Mouse (Mus musculus) myocyte (in vitro differentiated cells): ENCODE data around the gene Mapk8ip3. TPM values are rescaled to one million over a fixed set of nuclear protein-coding genes. Genes with fewer than 3 reads are reported as not detected.

Experiments
- H3K27me3 ChIP-seq: one replicate; pipeline ENCODE4 v1.6.1; 2011; ENCODE audit not compliant: control insufficient read depth, insufficient read depth, insufficient read length
- H3K36me3 ChIP-seq: one replicate; pipeline ENCODE4 v1.6.1; 2011; ENCODE audit not compliant: control insufficient read depth, insufficient read depth
- H3K4me2 ChIP-seq: one replicate; pipeline ENCODE4 v1.6.1; 2011; ENCODE audit warnings: low read depth, control low read depth
- H3K4me3 ChIP-seq: one replicate; pipeline ENCODE4 v1.5.1; 2011; ENCODE audit warnings: mild to moderate bottlenecking, control low read depth, moderate library complexity
- H3K79me2 ChIP-seq: one replicate; pipeline ENCODE4 v1.6.1; 2011; ENCODE audit not compliant: control insufficient read depth, insufficient read depth
- H3ac ChIP-seq: one replicate; pipeline ENCODE4 v1.6.1; 2011; ENCODE audit not compliant: control insufficient read depth, insufficient read length
- CEBPB ChIP-seq: IDR thresholded peaks from 2 replicates; pipeline ENCODE4 v1.6.1; 2011; ENCODE audit warnings: mild to moderate bottlenecking, moderate library complexity; ENCODE audit not compliant: poor library complexity, insufficient read depth, severe bottlenecking
- E2F4 ChIP-seq: IDR thresholded peaks from one replicate; pipeline ENCODE4 v1.6.1; 2011; ENCODE audit warnings: mild to moderate bottlenecking, control low read depth, moderate library complexity; ENCODE audit not compliant: insufficient read depth
- MAX ChIP-seq: IDR thresholded peaks from one replicate; pipeline ENCODE4 v1.6.1; 2011; ENCODE audit warnings: low read depth, mild to moderate bottlenecking, control low read depth
- MYOD1 ChIP-seq, 3 experiments: IDR thresholded peaks; one replicate each; pipeline ENCODE4 v1.6.1; 2011; ENCODE audit warnings: control low read depth in 2 of 3, low read depth in 2 of 3, mild to moderate bottlenecking in 2 of 3, moderate library complexity in 1 of 3; ENCODE audit not compliant: insufficient read length in 2 of 3, control insufficient read depth in 1 of 3
- MYOG ChIP-seq, 3 experiments: IDR thresholded peaks; one replicate each; pipeline ENCODE4 v1.6.1; 2011; ENCODE audit warnings: control low read depth in 2 of 3, low read depth in 2 of 3, mild to moderate bottlenecking in 2 of 3; ENCODE audit not compliant: insufficient read length in 2 of 3, control insufficient read depth in 1 of 3, insufficient read depth in 1 of 3
- POLR2A ChIP-seq: IDR thresholded peaks from one replicate; pipeline ENCODE4 v1.6.1; 2011; ENCODE audit warnings: low read depth, mild to moderate bottlenecking, control low read depth, moderate library complexity; ENCODE audit not compliant: insufficient read length
- POLR2AphosphoS2 ChIP-seq: IDR thresholded peaks from one replicate; pipeline ENCODE4 v1.6.1; 2011; ENCODE audit warnings: low read depth, control low read depth; ENCODE audit not compliant: insufficient read length
- REST ChIP-seq: IDR thresholded peaks from one replicate; pipeline ENCODE4 v1.6.1; 2011; ENCODE audit warnings: mild to moderate bottlenecking, control low read depth, moderate library complexity; ENCODE audit not compliant: insufficient read depth, insufficient read length
- SRF ChIP-seq: IDR thresholded peaks from one replicate; pipeline ENCODE4 v1.6.1; 2011; ENCODE audit warnings: low read depth; ENCODE audit not compliant: control insufficient read depth, insufficient read length
- TCF12 ChIP-seq: IDR thresholded peaks from one replicate; pipeline ENCODE4 v1.6.1; 2011; ENCODE audit warnings: mild to moderate bottlenecking, control low read depth; ENCODE audit not compliant: poor library complexity, insufficient read depth, severe bottlenecking
- TCF3 ChIP-seq: IDR thresholded peaks from one replicate; pipeline ENCODE4 v1.6.1; 2011; ENCODE audit warnings: low read depth, control low read depth; ENCODE audit not compliant: insufficient read length
- USF1 ChIP-seq: IDR thresholded peaks from one replicate; pipeline ENCODE4 v1.6.1; 2011; ENCODE audit warnings: low read depth, mild to moderate bottlenecking, control low read depth, moderate library complexity
- polyA plus RNA-seq: library from polyadenylated mRNA; unstranded; fragments of >200 nt; fragmentation: generic; extraction: Trizol; gene quantifications from one replicate; pipeline ENCODE4 v1.2.1, GENCODE M21; 2012; ENCODE audit warnings: missing spikeins

Gene Mapk8ip3
- polyA plus RNA-seq, 1 experiment, result 47.6 TPM

GRCm38 (mm10) chr17:24896993-24897269 is 39.8 kb downstream of the Mapk8ip3 start:
- TF ChIP-seq POLR2AphosphoS2 (peak; percentile 90), MYOD1 (IDR thresholded peaks at IDR 0.05; ENCODE audit: control insufficient read depth in 1 of 3, insufficient read length in 2 of 3, low read depth in 2 of 3) (no peak), USF1 (no peak)
- Histone ChIP-seq H3ac (peak overlapping the region; percentile 82), H3K27me3 (no peaks in the 10 kb centered on the region), H3K79me2 (peaks cover 12% of the 10 kb centered on the region), H3K4me3 (peak overlapping the region; percentile 97), H3K4me2 (peak overlapping the region; percentile 99), H3K36me3 (peaks cover 11% of the 10 kb centered on the region)

GRCm38 (mm10) chr17:24896241-24896992 is 40.4 kb downstream of the Mapk8ip3 start, which contains the start of gene Nme3:
Gene Nme3 (plus strand): TSS chr17:24896500.
- peaks cover 10% of the 10 kb centered on the region for H3K36me3 ChIP-seq
- H3K4me2 ChIP-seq, result peak within 1 kb of the TSS; percentile 99
- TF ChIP-seq POLR2AphosphoS2 (peak; percentile 58), MYOG (IDR thresholded peaks at IDR 0.05; ENCODE audit: control insufficient read depth in 1 of 3, insufficient read depth in 1 of 3, insufficient read length in 2 of 3, low read depth in 2 of 3) (peak in 2 of 3 experiments; percentile 18 to 45), MAX (no peak), MYOD1 (IDR thresholded peaks at IDR 0.05; ENCODE audit: control insufficient read depth in 1 of 3, insufficient read length in 2 of 3, low read depth in 2 of 3) (peak in 1 of 3 experiments; percentile 36), POLR2A (peak; percentile 41)
- peak within 1 kb of the TSS; percentile 82 for H3ac ChIP-seq
- peak within 1 kb of the TSS; percentile 97 for H3K4me3 ChIP-seq
- peaks cover 12% of the 10 kb centered on the region for H3K79me2 ChIP-seq
- no peaks in the 10 kb centered on the region for H3K27me3 ChIP-seq

- H3K36me3 ChIP-seq, result peaks cover 5% of the 10 kb centered on the region
- TF ChIP-seq TCF12 (no peak), CEBPB (no peak), REST (no peak), MYOD1 (IDR thresholded peaks at IDR 0.05; ENCODE audit: control insufficient read depth in 1 of 3, insufficient read length in 2 of 3, low read depth in 2 of 3) (no peak), POLR2AphosphoS2 (no peak), MAX (no peak), POLR2A (no peak), USF1 (no peak), E2F4 (no peak), SRF (no peak), MYOG (IDR thresholded peaks at IDR 0.05; ENCODE audit: control insufficient read depth in 1 of 3, insufficient read depth in 1 of 3, insufficient read length in 2 of 3, low read depth in 2 of 3) (no peak), TCF3 (no peak)
- peak overlapping the region; percentile 99 for H3K4me2 ChIP-seq
- no peaks in the 10 kb centered on the region for H3K27me3 ChIP-seq
- H3K79me2 ChIP-seq, result peaks cover 12% of the 10 kb centered on the region
- H3ac ChIP-seq, result peak overlapping the region; percentile 82
- H3K4me3 ChIP-seq, result peak overlapping the region; percentile 97
Measured at GRCm38 (mm10) chr17:24895571-24896240, 41.1 kb downstream of the Mapk8ip3 start.

GRCm38 (mm10) chr17:24894995-24895547 is 41.7 kb downstream of the Mapk8ip3 start, which contains the start of the genes Eme2 and Mrps34:
Gene Eme2 (minus strand): TSS chr17:24895087.
Gene Mrps34 (plus strand): TSS chr17:24895116.
- Histone ChIP-seq H3K27me3 (no peaks in the 10 kb centered on the region), H3K4me3 (peak within 1 kb of the TSS; percentile 97), H3ac (peak within 1 kb of the TSS; percentile 82), H3K36me3 (peaks cover 5% of the 10 kb centered on the region), H3K4me2 (peak within 1 kb of the TSS; percentile 99), H3K79me2 (peaks cover 12% of the 10 kb centered on the region)
- TF ChIP-seq TCF3, result no peak
- no peak for TF ChIP-seq E2F4
- no peak for TF ChIP-seq SRF
- no peak for TF ChIP-seq USF1
- TF ChIP-seq MYOD1 (IDR thresholded peaks at IDR 0.05; ENCODE audit: control insufficient read depth in 1 of 3, insufficient read length in 2 of 3, low read depth in 2 of 3), result peak in 1 of 3 experiments; percentile 51
- TF ChIP-seq MAX, result no peak
- peak; percentile 71 for TF ChIP-seq POLR2A
- peak; percentile 86 for TF ChIP-seq POLR2AphosphoS2
- TF ChIP-seq TCF12, result no peak
- no peak for TF ChIP-seq CEBPB
- no peak for TF ChIP-seq REST
- TF ChIP-seq MYOG (IDR thresholded peaks at IDR 0.05; ENCODE audit: control insufficient read depth in 1 of 3, insufficient read depth in 1 of 3, insufficient read length in 2 of 3, low read depth in 2 of 3), result peak in 1 of 3 experiments; percentile 63
